Mouse (Mus musculus) lung, adult 2 months (tissue): ENCODE results near the gene Zgpat.

Experiments
- CTCF ChIP-seq: fragments of 200-500 bp; IDR thresholded peaks from 2 replicates; pipeline ENCODE4 v1.5.1; 2011; ENCODE audit warnings: mild to moderate bottlenecking, low read length, control low read depth; ENCODE audit not compliant: insufficient read depth
- POLR2A ChIP-seq: fragments of 200-500 bp; IDR thresholded peaks from 2 replicates; pipeline ENCODE4 v1.6.1; 2011; ENCODE audit warnings: low read depth, mild to moderate bottlenecking, control low read depth, low read length, borderline replicate concordance; ENCODE audit errors: extremely low read depth

DNA sequence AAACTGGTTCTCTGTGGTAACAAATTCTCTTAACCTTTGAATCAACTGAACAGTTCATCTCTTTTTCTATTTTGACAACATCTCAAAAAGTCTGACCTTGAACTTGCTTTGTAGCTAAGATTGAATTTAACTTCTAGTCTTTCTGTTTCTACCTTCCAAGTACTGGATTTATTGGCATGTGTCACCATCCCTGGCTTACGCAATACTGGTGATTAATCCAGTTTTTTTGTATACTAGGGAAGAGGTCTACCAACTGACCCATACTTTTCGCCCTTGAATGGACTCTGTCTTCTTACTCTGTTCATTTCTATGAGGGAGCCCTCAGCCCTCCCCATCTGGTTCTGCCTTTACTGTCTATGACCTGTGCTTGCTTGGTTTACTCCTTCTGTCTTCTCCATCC is 38.6 kb upstream of the Zgpat start:
- TF ChIP-seq POLR2A (no peak), CTCF (no peak)
